Mouse (Mus musculus) right cerebral cortex, postnatal 14 days (tissue): Measurements from ENCODE around the gene Traf3ip2.
A peak's percentile ranks its signal among the peaks of the same experiment; 100 is the strongest.

Experiments used
- DNase-seq: peaks from one replicate; pipeline ENCODE4 v3.0.0; 2022

Traf3ip2 gene

DNA sequence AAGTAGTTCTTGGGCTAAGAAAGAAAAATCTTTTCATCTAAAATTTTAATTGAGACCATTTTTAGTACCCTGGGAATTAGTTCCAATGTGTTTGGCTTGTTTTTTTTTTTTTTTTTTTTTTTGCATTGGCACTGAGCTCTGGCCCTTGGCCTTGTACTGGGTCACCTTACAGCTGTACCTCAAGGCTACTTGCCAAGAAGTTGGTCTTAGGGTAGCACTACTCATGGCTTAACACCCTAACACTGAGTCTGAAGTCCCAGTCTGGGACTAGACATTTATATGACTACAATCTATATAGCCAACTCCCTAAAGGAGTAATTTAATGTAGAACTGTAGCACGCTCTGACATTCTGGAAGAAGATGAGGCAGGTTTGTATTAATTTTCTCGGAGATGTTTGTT lies 69.8 kb downstream of the Traf3ip2 start:
- no peak for DNase-seq

DNA sequence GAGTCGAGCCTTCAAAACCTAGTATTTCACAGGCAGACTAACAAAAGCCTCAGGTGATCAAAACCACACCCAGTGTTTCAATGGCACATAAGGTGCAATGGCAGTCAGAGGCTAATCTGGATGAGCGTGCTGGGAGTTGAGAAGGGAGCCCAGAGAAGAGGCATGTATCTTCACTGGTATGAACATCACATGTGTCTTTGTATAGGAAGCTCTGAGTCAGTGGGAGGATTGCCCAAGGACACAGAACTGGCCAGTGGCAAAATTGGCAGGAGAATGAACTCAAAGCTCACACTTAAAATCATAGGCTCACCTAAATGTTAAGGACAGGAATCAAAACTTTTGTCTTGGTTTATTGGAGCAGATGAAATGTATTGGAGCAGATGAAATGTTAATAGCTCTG lies 70.7 kb downstream of the Traf3ip2 start:
- DNase-seq: no peak

DNA sequence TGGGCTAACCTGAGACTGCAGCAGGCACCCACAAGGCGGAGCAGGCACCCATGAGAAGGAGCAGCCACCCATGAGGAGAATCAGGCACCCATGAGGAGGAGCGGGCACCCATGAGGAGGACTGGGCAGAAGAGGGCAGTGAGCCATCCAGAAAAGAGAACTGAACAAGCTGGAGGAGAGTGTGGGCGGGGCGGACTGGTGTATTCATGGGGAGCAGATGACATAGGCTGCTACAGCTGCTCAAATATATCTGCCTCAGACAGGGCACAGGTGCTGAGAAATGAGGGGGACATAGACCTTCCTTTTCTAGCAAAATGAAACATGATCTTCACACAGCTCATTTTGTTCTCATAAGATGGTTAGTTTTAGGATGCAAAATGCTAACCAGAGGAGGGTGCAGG lies 74.1 kb downstream of the Traf3ip2 start:
- DNase-seq: peak; percentile 24

DNA sequence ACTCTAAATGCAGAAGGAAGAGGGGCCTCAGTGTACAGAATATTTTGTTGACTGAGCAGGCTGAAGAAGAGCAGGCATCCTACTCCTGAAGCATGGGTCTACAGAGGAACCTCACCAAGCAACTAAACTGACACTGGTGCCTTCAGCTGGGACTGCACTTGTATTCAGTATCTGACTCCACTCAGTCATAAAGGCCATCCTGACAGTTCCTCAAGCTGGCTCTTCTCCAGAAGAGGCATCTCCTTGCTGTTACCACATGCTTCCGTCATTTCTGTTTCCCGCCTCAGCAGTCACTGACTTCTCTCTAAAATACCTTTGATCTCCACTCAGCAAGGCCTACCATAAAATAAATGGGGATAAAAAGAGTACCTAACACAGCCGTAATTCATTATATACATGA lies 75.1 kb downstream of the Traf3ip2 start:
- no peak for DNase-seq

DNA sequence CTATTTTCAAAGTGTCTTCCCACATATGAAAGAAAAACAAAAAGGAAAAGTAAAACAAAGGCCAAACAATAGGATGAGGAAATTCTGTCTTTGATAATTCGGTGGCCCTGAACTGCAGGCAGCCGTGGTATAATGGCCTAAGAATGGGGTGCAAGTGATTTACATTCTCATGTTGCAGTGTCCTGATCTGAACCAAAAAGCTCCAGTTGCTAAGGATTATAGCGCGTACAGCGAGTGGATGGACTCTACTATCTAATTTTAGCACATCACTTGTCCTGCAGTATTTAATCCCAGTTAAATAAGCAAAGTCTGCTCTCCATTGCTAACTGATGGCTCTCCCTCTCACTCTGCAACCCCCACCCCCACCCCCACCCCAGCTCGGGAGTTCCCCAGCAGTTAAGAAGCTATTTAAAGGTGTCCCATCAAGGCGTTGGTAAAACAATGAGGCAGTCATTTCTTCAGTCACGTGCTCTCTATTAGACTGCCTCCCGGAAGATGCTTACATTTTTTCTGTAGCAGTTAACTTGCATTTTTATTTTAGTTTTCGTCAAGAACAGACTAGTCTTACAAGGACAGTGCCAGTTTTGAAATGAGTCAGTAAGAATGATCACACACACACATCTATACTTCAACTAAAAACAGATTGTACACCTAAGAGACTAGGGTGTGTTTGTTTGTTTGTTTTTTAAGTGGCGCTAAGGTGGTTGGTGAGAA lies 78.8 kb downstream of the Traf3ip2 start:
- DNase-seq: no peak

DNA sequence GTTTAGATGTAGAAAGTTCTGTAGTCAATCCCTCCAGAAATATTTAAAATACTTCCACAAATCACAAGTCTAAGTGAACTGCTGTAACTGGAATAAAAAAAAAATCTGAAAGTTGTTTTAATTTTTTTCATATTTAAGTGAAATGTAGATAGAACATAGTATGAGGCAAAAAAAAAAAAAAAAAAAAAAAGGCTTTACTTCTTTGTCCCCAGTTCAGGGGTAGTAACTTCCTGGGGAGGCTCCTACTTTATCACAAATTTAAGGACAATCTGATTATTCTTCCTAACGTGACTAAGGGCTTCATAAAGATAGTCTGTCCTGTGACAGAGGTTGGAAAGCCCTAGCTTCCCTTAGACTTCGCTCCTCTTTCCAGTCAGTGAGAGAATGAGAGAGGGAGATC lies 79.4 kb downstream of the Traf3ip2 start:
- no peak for DNase-seq
